Comparison of ENCODE assay signal across 9 mouse cellular contexts in the genomic region with DNA sequence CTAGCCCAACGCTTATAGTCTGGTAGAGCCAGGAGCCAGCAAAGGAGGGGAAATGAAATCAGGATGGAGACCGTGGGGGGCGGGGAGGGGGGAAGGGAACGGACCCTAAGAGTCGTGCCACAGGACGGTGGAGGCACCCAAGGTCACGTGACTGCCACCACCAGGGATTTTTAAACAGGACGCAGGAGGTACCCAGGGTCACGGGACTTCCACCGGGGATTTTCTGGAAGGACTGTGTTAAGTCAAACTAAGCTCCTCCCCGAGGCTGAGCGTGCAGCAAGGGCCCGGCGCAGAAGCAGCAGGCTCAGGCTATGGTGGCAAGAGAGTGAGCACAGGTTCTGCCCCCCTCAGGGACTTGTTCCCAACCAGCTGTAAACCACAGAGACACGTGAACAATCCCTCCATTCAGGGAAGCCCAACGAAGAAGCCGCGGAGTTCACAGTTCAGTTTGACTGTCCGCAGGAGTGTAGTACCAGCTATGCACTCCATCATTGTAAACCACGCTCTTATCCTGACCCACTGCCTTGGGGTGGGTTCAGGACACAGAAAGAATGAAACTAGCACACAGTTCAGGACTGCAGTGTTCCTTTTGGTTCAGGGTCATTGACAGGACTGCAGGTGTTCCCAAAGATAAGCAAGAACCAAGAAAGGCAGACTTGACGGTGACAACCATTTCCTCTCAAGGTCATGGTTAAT. TPM values are rescaled to one million over a fixed set of nuclear protein-coding genes. Genes with fewer than 3 reads are reported as not detected.
DNase-seq lines count a peak whose midpoint lies in the region; ATAC-seq lines count a peak whose summit lies in the region.
"Had no signal": no experiment of that assay in that cellular context is flagged by ENCODE, and none has a peak within 500 bp of the region (broad histone marks: within the 10 kb centered on the region; RNA-seq: fewer than 3 reads in every experiment).

No protein-coding gene starts in this region.

- no peak overlapping the region for H3K9ac ChIP-seq in heart, embryonic 14.5 days (ENCODE audit: low read length)
- no peak overlapping the region for H3K9ac ChIP-seq in stomach, embryonic 15.5 days
- H3K9ac ChIP-seq: limb, embryonic 13.5 days had no signal

- no peak overlapping the region for H3K27ac ChIP-seq in heart, embryonic 14.5 days (replicated peaks in 1 of 2; ENCODE audit: control insufficient read depth in 1 of 2, insufficient read depth in 1 of 2, low read depth in 2 of 2, low read length in 2 of 2)
- no peak overlapping the region for H3K27ac ChIP-seq in heart, embryonic 10.5 days
- H3K27ac ChIP-seq in limb, embryonic 10.5 days, result peak overlapping the region; percentile 14; the same call in 1 of the 2 replicates
- H3K27ac ChIP-seq in stomach, embryonic 15.5 days, result peak overlapping the region; percentile 21; the same call in 1 of the 2 replicates
- H3K27ac ChIP-seq: limb, embryonic 13.5 days had no signal

- peaks cover 0 to 7% of the 10 kb centered on the region in 2 experiments; a peak in 2 of 4 replicates for H3K4me1 ChIP-seq in heart, embryonic 14.5 days (ENCODE audit: control insufficient read depth in 2 of 2, insufficient read depth in 2 of 2, low read length in 2 of 2)
- H3K4me1 ChIP-seq in heart, embryonic 10.5 days, result peaks cover 12% of the 10 kb centered on the region
- H3K4me1 ChIP-seq in limb, embryonic 10.5 days, result peaks cover 46% of the 10 kb centered on the region
- H3K4me1 ChIP-seq in stomach, embryonic 15.5 days, result no peaks in the 10 kb centered on the region; the same call in 1 of the 2 replicates

- H3K4me2 ChIP-seq in heart, embryonic 14.5 days (ENCODE audit: low read length), result peak overlapping the region; percentile 32
- H3K4me2 ChIP-seq in stomach, embryonic 15.5 days, result no peak overlapping the region; the same call in 1 of the 2 replicates
- H3K4me2 ChIP-seq: limb, embryonic 13.5 days had no signal

- H3K27me3 ChIP-seq in heart, embryonic 14.5 days (ENCODE audit: control insufficient read depth, insufficient read depth, low read length), result no peaks in the 10 kb centered on the region
- no peaks in the 10 kb centered on the region for H3K27me3 ChIP-seq in heart, embryonic 10.5 days (ENCODE audit: insufficient read depth, poor library complexity, severe bottlenecking)
- no peaks in the 10 kb centered on the region for H3K27me3 ChIP-seq in limb, embryonic 10.5 days (ENCODE audit: low read depth, poor library complexity, severe bottlenecking)
- no peaks in the 10 kb centered on the region for H3K27me3 ChIP-seq in stomach, embryonic 15.5 days (replicated peaks)
- H3K27me3 ChIP-seq: limb, embryonic 13.5 days had no signal

- no peak for DNase-seq in heart, embryonic 10.5 days (ENCODE audit: low spot score)
- DNase-seq in MEL-GATA-1-ER (ENCODE audit: extremely low read depth, low read depth), result peak; percentile 32
- DNase-seq in limb, embryonic 10.5 days (ENCODE audit: low spot score), result no peak
- no peak for DNase-seq in right cerebral cortex, postnatal 25 days
- DNase-seq in left cerebral cortex, postnatal 25 days (ENCODE audit: low spot score in 2 of 2), result no peak

- 46% methylated on average over 21 of the region's 21 CpGs for WGBS in heart, embryonic 14.5 days
- 39% methylated on average over 21 of the region's 21 CpGs for WGBS in heart, embryonic 10.5 days
- WGBS in limb, embryonic 10.5 days, result 56% methylated on average over 21 of the region's 21 CpGs
- 43% methylated on average over 21 of the region's 21 CpGs for WGBS in stomach, embryonic 15.5 days

- no peak for ATAC-seq in heart, embryonic 14.5 days (ENCODE audit: insufficient number of reproducible peaks, insufficient read depth, low FRiP score, low read depth)
- ATAC-seq in stomach, embryonic 15.5 days (ENCODE audit: insufficient read depth, low FRiP score, low read depth), result peak; percentile 31; the same call in 1 of the 2 replicates
- ATAC-seq in erythroid progenitor cell, adult 5-6 weeks (replicated peaks; ENCODE audit: low FRiP score, poor library complexity, severe bottlenecking), result no peak

- H3K9me3 ChIP-seq in heart, embryonic 14.5 days (ENCODE audit: control insufficient read depth, low read length), result no peaks in the 10 kb centered on the region
- no peaks in the 10 kb centered on the region for H3K9me3 ChIP-seq in heart, embryonic 10.5 days
- H3K9me3 ChIP-seq in limb, embryonic 10.5 days (replicated peaks), result no peaks in the 10 kb centered on the region
- H3K9me3 ChIP-seq in stomach, embryonic 15.5 days, result no peaks in the 10 kb centered on the region
- H3K9me3 ChIP-seq: limb, embryonic 13.5 days had no signal

- no peaks in the 10 kb centered on the region for H3K36me3 ChIP-seq in heart, embryonic 14.5 days (ENCODE audit: control insufficient read depth, insufficient read depth, low read length)
- H3K36me3 ChIP-seq in heart, embryonic 10.5 days, result no peaks in the 10 kb centered on the region
- peaks cover 9% of the 10 kb centered on the region; the same call in 1 of the 2 replicates for H3K36me3 ChIP-seq in limb, embryonic 10.5 days
- H3K36me3 ChIP-seq in stomach, embryonic 15.5 days, result no peaks in the 10 kb centered on the region
- H3K36me3 ChIP-seq: limb, embryonic 13.5 days had no signal

- intact Hi-C loops in left cerebral cortex, postnatal 25 days (cut with DNase I), result no loop called here

- no peak overlapping the region for H3K4me3 ChIP-seq in heart, embryonic 14.5 days (ENCODE audit: control insufficient read depth in 1 of 2, insufficient read depth in 1 of 2, low read depth in 1 of 2, low read length in 2 of 2)
- H3K4me3 ChIP-seq in heart, embryonic 10.5 days, result no peak overlapping the region; the same call in 1 of the 2 replicates
- no peak overlapping the region for H3K4me3 ChIP-seq in limb, embryonic 10.5 days
- no peak overlapping the region for H3K4me3 ChIP-seq in stomach, embryonic 15.5 days (replicated peaks)
- H3K4me3 ChIP-seq: limb, embryonic 13.5 days had no signal

RNA-seq across cellular contexts. Expression of gene Cpm, which starts 10.7 kb away (rescaled TPM):
- polyA plus RNA-seq in heart, embryonic 14.5 days (2014; fragmentation: Nextera tagmentation; extraction: Ambion mirVana), result 0.96 and 1.00 TPM in 2 replicates
- 5.1 and 28.3 TPM in 2 replicates for polyA plus RNA-seq in heart, embryonic 10.5 days (2016; fragmentation: Nextera tagmentation; extraction: Ambion mirVana)
- 22.5 and 31.5 TPM in 2 replicates for polyA plus RNA-seq in limb, embryonic 10.5 days (2016; fragmentation: Nextera tagmentation; extraction: Ambion mirVana)
- polyA plus RNA-seq in stomach, embryonic 15.5 days (2015; fragmentation: Nextera tagmentation; extraction: Ambion mirVana), result 57.1 and 57.7 TPM in 2 replicates
- 3.2 and 5.4 TPM in 2 replicates for total RNA-seq in erythroid progenitor cell, adult 5-6 weeks (2015; ENCODE audit: low replicate concordance)
- total RNA-seq in erythroid progenitor cell, adult 5-6 weeks (2017; ENCODE audit: low replicate concordance), result 1.9 and 9.6 TPM in 2 replicates
- 1 to 10 TPM; 4.0 to 5.3 TPM for total RNA-seq in left cerebral cortex, postnatal 25 days (2021)

Comparison
In these comparisons a context has a peak if more than half of its experiments do, and no peak if none do; other contexts are left out.
1. H3K27ac ChIP-seq: peak in limb, embryonic 10.5 days (single experiment) and stomach, embryonic 15.5 days (single experiment); none in heart, embryonic 14.5 days (0 of 2) and heart, embryonic 10.5 days (single experiment).